Mouse (Mus musculus): ENCODE measurements at regions not wholly inside any gene's neighbourhood (a gene's known extent, or its start where the extent isn't known, plus 50 kb on each side); places are given as distances from the start of the nearest gene placed in this dataset.

GRCm38 (mm10) chr4:109610222-109610621 is 56.8 kb downstream of the Cdkn2c start:
- DNase-seq (ENCODE audit: low spot score), result no peak

GRCm38 (mm10) chr4:109609770-109610169 is 57.2 kb downstream of the Cdkn2c start:
- DNase-seq (ENCODE audit: low spot score), result peak; percentile 28

GRCm38 (mm10) chr4:109589760-109590312 is 58.7 kb upstream of the 4930522H14Rik start:
- DNase-seq (ENCODE audit: low spot score), result no peak

- DNase-seq (ENCODE audit: low spot score), result no peak
Measured at GRCm38 (mm10) chr4:109583185-109583786, 52.2 kb upstream of the 4930522H14Rik start.

- no peak for DNase-seq (ENCODE audit: low spot score)
Measured at GRCm38 (mm10) chr4:109582523-109582922, 51.4 kb upstream of the 4930522H14Rik start.

Data from lung, postnatal 25 days (tissue).